Mouse (Mus musculus) lung, embryonic 15.5 days (tissue): ENCODE data around the gene Olfr68. TPM values are rescaled to one million over a fixed set of nuclear protein-coding genes. Genes with fewer than 3 reads are reported as not detected.
"Not testable (repeated sequence)": the region's sequence is repeated elsewhere in the genome, so short reads cannot be mapped to it uniquely, and the experiment has no call there.

ENCODE experiments used
- ATAC-seq: fragments of 200-750 bp; cut with Nextera tagmentation; 2 replicates; pipeline ENCODE4 v1.8.0; 2017; ENCODE audit warnings: moderate number of reproducible peaks, borderline replicate concordance; ENCODE audit not compliant: low FRiP score, low TSS enrichment; ENCODE audit errors: extremely low read depth
- H3K27ac ChIP-seq: fragments of 300-500 bp; sonication (generic); 2 replicates; pipeline ENCODE4 v1.5.1; 2015; ENCODE audit warnings: moderate library complexity, mild to moderate bottlenecking, inconsistent platforms
- H3K27me3 ChIP-seq: fragments of 300-500 bp; sonication (generic); 2 replicates; pipeline ENCODE4 v1.6.1; 2015; ENCODE audit warnings: inconsistent platforms
- H3K36me3 ChIP-seq: fragments of 300-500 bp; sonication (generic); 2 replicates; pipeline ENCODE4 v1.6.1; 2015; ENCODE audit warnings: inconsistent platforms
- H3K4me1 ChIP-seq: fragments of 300-500 bp; sonication (generic); 2 replicates; pipeline ENCODE4 v1.6.1; 2015; ENCODE audit warnings: inconsistent platforms
- H3K4me2 ChIP-seq: fragments of 300-500 bp; sonication (generic); 2 replicates; pipeline ENCODE4 v1.6.1; 2015; ENCODE audit warnings: inconsistent platforms, mild to moderate bottlenecking, moderate library complexity
- H3K4me3 ChIP-seq: fragments of 300-500 bp; sonication (generic); 2 replicates; pipeline ENCODE4 v1.5.1; 2015; ENCODE audit warnings: mild to moderate bottlenecking, inconsistent platforms
- H3K9ac ChIP-seq: fragments of 300-500 bp; sonication (generic); 2 replicates; pipeline ENCODE4 v1.6.1; 2015; ENCODE audit warnings: inconsistent platforms
- H3K9me3 ChIP-seq: fragments of 300-500 bp; sonication (generic); 2 replicates; pipeline ENCODE4 v1.6.1; 2016; ENCODE audit warnings: inconsistent platforms
- WGBS: fragments of 180-500 bp; shearing (Covaris S2); methylation state at CpG from one replicate; pipeline ENCODE4 v1.1.7; 2015; 5-methylcytosine and 5-hydroxymethylcytosine counted together
- polyA plus RNA-seq: library from polyadenylated mRNA; unstranded; fragments of >200 nt; fragmentation: Nextera tagmentation; extraction: Ambion mirVana; gene quantifications from 2 replicates; pipeline ENCODE4 v1.2.1, GENCODE M21; 2015

Gene Olfr68
- polyA plus RNA-seq, 1 experiment from 2014 or later, result not detected

GRCm38 (mm10) chr7:103810296-103810695 lies 30.8 kb upstream of the Olfr68 start:
- ATAC-seq, result no peak
- Histone ChIP-seq H3K4me3 (no peak overlapping the region), H3K36me3 (no peaks in the 10 kb centered on the region), H3K27me3 (no peaks in the 10 kb centered on the region), H3K9me3 (no peaks in the 10 kb centered on the region), H3K27ac (no peak overlapping the region), H3K9ac (no peak overlapping the region), H3K4me2 (no peak overlapping the region), H3K4me1 (no peaks in the 10 kb centered on the region)
- 71% methylated on average over 1 of the region's 1 CpGs for WGBS

- Histone ChIP-seq H3K27ac (no peak overlapping the region), H3K4me3 (no peak overlapping the region), H3K9me3 (no peaks in the 10 kb centered on the region), H3K9ac (no peak overlapping the region), H3K27me3 (no peaks in the 10 kb centered on the region), H3K36me3 (no peaks in the 10 kb centered on the region), H3K4me1 (no peaks in the 10 kb centered on the region), H3K4me2 (no peak overlapping the region)
- 48% methylated on average over 1 of the region's 1 CpGs for WGBS
- no peak for ATAC-seq
These were observed 30.3 kb upstream of the Olfr68 start for GRCm38 (mm10) chr7:103809801-103810155.

GRCm38 (mm10) chr7:103808971-103809800 lies 29.7 kb upstream of the Olfr68 start:
- H3K36me3 ChIP-seq, result no peaks in the 10 kb centered on the region
- WGBS, result 43% methylated on average over 5 of the region's 5 CpGs
- no peak for ATAC-seq
- no peak overlapping the region for H3K9ac ChIP-seq
- no peak overlapping the region for H3K4me3 ChIP-seq
- no peak overlapping the region for H3K27ac ChIP-seq
- no peaks in the 10 kb centered on the region for H3K27me3 ChIP-seq
- H3K4me2 ChIP-seq, result no peak overlapping the region
- H3K4me1 ChIP-seq, result no peaks in the 10 kb centered on the region
- no peaks in the 10 kb centered on the region for H3K9me3 ChIP-seq

GRCm38 (mm10) chr7:103808120-103808519 lies 28.6 kb upstream of the Olfr68 start:
- not testable (repeated sequence) for H3K4me3 ChIP-seq, H3K27ac ChIP-seq, H3K4me2 ChIP-seq, H3K9ac ChIP-seq, ATAC-seq, H3K9me3 ChIP-seq, H3K27me3 ChIP-seq, H3K4me1 ChIP-seq, H3K36me3 ChIP-seq
- WGBS, result 77% methylated on average over 2 of the region's 2 CpGs

GRCm38 (mm10) chr7:103806856-103807255 lies 27.4 kb upstream of the Olfr68 start:
- no peaks in the 10 kb centered on the region for H3K36me3 ChIP-seq
- no peak overlapping the region for H3K27ac ChIP-seq
- H3K4me1 ChIP-seq, result no peaks in the 10 kb centered on the region
- no peak for ATAC-seq
- H3K9ac ChIP-seq, result no peak overlapping the region
- H3K4me3 ChIP-seq, result no peak overlapping the region
- H3K27me3 ChIP-seq, result no peaks in the 10 kb centered on the region
- no peaks in the 10 kb centered on the region for H3K9me3 ChIP-seq
- 68% methylated on average over 1 of the region's 1 CpGs for WGBS
- no peak overlapping the region for H3K4me2 ChIP-seq

- Histone ChIP-seq H3K4me1 (no peaks in the 10 kb centered on the region), H3K9ac (no peak overlapping the region), H3K27me3 (no peaks in the 10 kb centered on the region), H3K4me2 (no peak overlapping the region), H3K4me3 (no peak overlapping the region), H3K36me3 (no peaks in the 10 kb centered on the region), H3K27ac (no peak overlapping the region), H3K9me3 (no peaks in the 10 kb centered on the region)
- WGBS, result 25% methylated on average over 4 of the region's 4 CpGs
- ATAC-seq, result no peak
These were observed 13.3 kb upstream of the Olfr68 start for GRCm38 (mm10) chr7:103792669-103793388.

- no peak within 1 kb of the TSS for H3K27ac ChIP-seq
These were observed 12.2 kb upstream of the Olfr68 start, which contains the start of gene Olfr67 for GRCm38 (mm10) chr7:103791721-103792120. Olfr67 (minus strand) TSS chr7:103791821.

GRCm38 (mm10) chr7:103777652-103778051 lies 1.8 kb downstream of the Olfr68 start:
- not testable (repeated sequence) for H3K9ac ChIP-seq, H3K4me1 ChIP-seq, H3K4me2 ChIP-seq, ATAC-seq, H3K4me3 ChIP-seq, H3K36me3 ChIP-seq, H3K27me3 ChIP-seq, H3K27ac ChIP-seq, H3K9me3 ChIP-seq
- 74% methylated on average over 4 of the region's 4 CpGs for WGBS

More at GRCm38 (mm10) chr7:103791721-103792120, 12.2 kb upstream of the Olfr68 start, which contains the start of gene Olfr67:
- Histone ChIP-seq H3K36me3 (no peaks in the 10 kb centered on the region), H3K4me3 (no peak within 1 kb of the TSS), H3K9ac (no peak within 1 kb of the TSS), H3K27me3 (no peaks in the 10 kb centered on the region), H3K9me3 (no peaks in the 10 kb centered on the region), H3K4me2 (no peak within 1 kb of the TSS), H3K4me1 (no peaks in the 10 kb centered on the region)
- 55% methylated on average over 3 of the region's 3 CpGs for WGBS
- ATAC-seq, result no peak

- Histone ChIP-seq H3K27me3 (no peaks in the 10 kb centered on the region), H3K27ac (no peak within 1 kb of the TSS), H3K4me2 (no peak within 1 kb of the TSS), H3K4me3 (no peak within 1 kb of the TSS), H3K4me1 (no peaks in the 10 kb centered on the region), H3K9ac (no peak within 1 kb of the TSS), H3K36me3 (no peaks in the 10 kb centered on the region), H3K9me3 (no peaks in the 10 kb centered on the region)
- WGBS, result 68% methylated on average over 2 of the region's 2 CpGs
- ATAC-seq, result no peak
These were observed 8.0 kb downstream of the Olfr68 start, which contains the start of gene Olfr69 for GRCm38 (mm10) chr7:103771494-103771893. Olfr69 (minus strand) TSS chr7:103771594.

GRCm38 (mm10) chr7:103767687-103768086 lies 11.8 kb downstream of the Olfr68 start:
- H3K27ac ChIP-seq, ATAC-seq: not testable (repeated sequence)
- 87% methylated on average over 6 of the region's 6 CpGs for WGBS

GRCm38 (mm10) chr7:103762212-103762611 lies 17.3 kb downstream of the Olfr68 start:
- H3K4me1 ChIP-seq, H3K9me3 ChIP-seq, ATAC-seq, H3K27me3 ChIP-seq, H3K4me3 ChIP-seq, H3K9ac ChIP-seq, H3K36me3 ChIP-seq, H3K27ac ChIP-seq, H3K4me2 ChIP-seq: not testable (repeated sequence)
- WGBS, result 74% methylated on average over 6 of the region's 6 CpGs

More at GRCm38 (mm10) chr7:103767687-103768086, 11.8 kb downstream of the Olfr68 start:
- not testable (repeated sequence) for H3K4me2 ChIP-seq, H3K4me1 ChIP-seq, H3K27me3 ChIP-seq, H3K4me3 ChIP-seq, H3K9me3 ChIP-seq, H3K9ac ChIP-seq, H3K36me3 ChIP-seq

GRCm38 (mm10) chr7:103757233-103757632 lies 22.3 kb downstream of the Olfr68 start, which contains the start of gene Olfr630:
Olfr630 (minus strand) TSS chr7:103757333.
- Histone ChIP-seq H3K36me3 (no peaks in the 10 kb centered on the region), H3K9me3 (no peaks in the 10 kb centered on the region), H3K4me1 (no peaks in the 10 kb centered on the region), H3K27me3 (no peaks in the 10 kb centered on the region), H3K4me2 (no peak within 1 kb of the TSS), H3K4me3 (no peak within 1 kb of the TSS), H3K9ac (no peak within 1 kb of the TSS), H3K27ac (no peak within 1 kb of the TSS)
- 39% methylated on average over 2 of the region's 2 CpGs for WGBS
- ATAC-seq, result no peak
